Mouse (Mus musculus): ENCODE measurements around the gene Mllt3.

Mllt3 gene

DNA sequence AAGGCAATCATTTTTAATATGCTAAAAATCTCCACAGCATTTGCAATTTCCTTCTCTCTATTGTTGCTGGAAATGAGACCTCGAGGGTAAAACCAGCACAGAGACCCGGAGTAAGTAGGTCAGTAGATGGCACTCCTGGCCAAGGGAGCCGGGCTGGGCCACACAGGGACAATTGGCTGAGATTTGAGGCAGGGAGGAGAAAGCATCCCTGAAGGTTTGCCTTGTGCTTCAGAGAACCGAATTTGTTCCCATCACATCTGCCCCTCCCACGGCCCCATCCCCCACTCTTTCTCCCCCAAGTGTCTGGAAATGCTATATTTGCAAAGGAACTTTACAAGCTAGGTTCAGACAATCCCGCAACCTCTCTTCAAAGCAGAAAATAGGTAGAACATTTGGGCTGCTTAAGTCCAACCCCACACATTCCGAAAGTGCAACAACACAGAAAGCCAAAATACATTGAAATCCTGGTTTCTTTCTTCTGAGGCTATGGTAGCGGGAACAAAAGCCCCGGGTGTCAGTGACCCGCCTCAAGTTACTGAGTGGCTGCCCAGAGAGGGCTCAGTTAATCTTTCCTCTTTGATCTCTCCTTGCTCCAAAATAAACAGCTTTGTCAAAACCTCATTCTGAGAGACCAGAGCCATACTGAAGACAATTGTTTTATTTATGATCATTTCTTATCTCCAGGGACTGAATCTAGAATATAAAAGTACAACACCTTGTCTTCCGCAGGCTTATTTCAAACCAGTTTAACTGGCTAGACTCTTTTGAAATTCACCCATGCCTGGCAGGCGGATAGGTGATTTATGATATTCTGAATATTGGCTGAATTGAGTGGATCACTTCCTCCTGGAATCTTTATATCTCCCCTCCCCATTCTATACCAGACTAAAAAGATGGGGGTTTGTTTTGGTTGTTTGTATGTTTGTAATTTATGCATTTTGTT, 247.8 kb downstream of the Mllt3 start:
- in situ Hi-C loops (cut with MboI), result no loop called here

DNA sequence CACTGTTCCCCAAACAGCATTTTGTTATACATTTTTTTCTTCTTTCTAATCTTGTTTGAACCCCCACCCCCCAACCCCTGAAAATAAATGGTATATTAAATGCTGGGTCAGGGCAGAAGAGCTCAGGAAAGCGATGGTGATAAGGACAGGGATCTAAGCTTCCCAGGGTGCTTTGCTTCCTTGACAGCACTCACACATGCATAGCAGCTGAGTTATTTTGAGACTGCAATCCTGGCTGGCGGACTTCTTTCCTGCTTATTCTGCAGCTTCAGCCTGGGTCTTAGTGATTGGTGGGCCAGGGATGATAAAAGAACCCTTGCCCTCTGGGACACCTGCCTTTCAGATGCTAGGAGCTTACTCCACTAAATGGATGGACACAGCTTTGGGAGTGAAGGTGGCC, 249.4 kb downstream of the Mllt3 start:
- in situ Hi-C loops (cut with MboI), result no loop called here

DNA sequence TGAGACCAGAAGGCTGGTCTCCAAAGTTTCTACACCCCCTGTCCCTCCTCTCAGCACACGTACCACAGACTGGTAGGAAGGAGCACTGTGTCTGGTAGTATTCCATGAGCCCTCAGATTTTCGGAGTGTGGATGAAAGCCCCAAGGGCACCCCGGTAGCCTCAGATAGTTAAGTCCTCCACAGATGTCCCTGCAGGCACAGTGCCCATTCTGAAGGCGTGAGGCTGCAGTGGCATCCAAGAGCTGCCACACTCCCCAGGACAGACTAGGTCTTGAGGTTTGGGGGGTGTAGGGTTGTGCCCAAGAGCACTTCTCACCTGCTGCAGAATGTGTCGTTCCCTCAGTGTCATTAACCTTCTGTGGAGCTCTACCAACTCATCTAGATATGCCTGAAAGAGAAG, 251.2 kb downstream of the Mllt3 start:
- in situ Hi-C loops (cut with MboI), result no loop called here

DNA sequence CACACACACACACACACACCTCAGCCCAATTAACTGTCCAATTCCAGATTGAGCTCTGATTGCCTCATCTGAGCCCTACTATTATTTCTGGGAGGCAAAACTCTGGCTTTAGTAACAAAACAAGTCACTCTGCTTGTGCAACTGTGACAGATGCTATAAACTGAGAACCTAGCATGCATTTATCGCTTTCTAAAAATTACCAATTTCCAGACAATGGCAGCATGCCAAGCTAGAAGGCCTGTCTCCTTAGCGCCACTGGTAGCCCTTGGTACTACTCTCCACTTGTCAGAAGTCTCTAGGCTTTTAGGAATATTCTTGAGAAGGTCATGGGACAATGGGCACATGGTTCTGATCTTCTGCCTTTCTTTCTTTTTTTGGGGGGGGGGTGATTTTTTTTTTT, 257.4 kb downstream of the Mllt3 start:
- in situ Hi-C loops (cut with MboI), result no loop called here

DNA sequence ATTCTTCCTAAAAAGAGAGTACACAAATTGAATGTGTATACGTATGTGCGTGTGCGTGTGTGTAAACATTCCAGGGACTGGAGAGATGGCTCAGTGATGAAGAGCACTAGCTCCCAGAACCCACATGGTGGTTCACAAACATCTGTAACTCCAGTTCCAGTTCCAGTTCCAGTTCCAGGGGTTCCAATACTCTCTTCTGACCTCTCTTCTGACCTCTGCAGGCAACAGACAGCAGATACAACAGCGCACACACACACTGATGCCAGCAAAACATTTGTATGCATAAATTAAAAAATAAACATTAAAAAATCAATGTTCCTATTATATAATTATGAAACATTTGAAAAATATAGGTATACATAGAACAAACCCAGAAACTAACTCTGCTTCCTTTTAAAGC, 258.6 kb downstream of the Mllt3 start:
- in situ Hi-C loops (cut with MboI), result no loop called here

DNA sequence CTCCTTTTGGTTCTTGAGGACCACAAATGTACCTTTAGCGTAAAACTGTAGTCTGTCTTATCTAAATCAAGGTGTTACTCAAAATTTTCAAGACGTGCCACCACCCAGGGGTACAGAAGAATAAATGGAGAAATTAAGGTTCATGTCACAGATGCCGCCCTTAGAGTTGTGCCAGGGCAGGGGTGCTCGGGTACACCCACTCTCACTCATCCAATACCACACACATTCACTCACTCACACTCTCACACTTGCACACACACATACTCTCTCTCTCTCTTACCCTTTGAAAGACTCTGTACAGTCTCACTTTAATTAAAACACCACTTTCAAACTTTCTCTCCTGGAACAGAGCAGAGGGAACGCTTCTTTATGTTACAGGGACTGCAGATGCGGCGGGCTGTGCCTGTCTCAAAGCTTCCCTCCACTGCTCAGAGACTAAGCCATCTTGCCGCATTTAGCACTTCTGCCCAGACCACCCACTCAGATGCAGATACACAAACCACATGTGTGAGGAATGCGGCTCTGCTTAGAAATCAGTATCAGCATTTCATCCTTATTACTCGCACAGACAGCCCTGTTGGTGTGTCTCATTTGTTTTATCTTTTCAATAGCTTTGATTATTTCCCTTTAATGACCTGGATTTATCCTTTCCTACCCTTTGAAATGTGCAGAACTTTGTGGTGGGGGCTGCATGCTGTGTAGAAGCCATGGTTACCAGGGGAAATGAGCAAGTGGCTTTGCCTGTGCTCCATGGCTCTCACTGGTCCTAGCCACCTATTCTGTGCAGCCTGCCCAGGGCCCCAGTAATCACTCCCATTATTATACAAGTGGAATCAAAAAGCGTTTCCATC, 265.2 kb downstream of the Mllt3 start:
- in situ Hi-C loops (cut with MboI), result no loop called here

DNA sequence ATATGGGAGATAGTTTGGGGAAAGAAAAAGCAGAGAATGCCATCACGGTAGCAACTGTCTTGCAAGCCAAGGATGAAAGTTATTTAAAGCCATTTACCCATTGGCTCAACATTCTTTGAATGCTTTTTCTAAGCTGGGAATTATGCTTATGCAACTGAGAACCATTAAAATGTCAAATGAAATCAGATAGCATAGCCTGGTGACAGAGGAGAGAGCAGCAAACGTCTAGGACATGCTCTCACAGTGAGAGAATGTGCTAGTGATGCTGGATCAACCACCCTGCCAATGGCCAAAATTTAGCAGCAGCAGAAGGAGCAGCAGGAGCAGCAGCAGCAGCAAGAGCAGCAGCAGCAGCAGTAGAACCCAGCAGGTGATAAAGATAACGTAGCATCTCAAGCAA, 267.4 kb downstream of the Mllt3 start:
- in situ Hi-C loops (cut with MboI), result no loop called here

DNA sequence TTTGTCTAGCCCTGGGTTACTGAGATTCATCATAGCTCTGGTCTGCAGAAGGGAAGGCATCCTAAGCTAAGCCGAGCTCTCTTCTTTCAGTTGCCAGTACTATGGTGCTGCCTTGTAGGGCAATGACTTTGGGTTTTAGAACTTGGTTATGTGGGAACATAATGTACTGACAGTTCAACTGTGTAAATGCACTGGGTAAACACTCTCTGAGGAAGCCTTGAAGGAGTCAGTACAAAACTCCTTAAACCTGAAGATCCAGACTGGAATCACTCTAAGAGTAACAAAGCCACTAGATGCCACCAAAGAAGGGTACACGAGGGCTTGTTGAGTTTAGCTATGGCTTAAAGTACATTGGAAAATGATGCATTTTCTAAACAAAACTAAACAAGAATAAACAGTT, 272.1 kb downstream of the Mllt3 start:
- in situ Hi-C loops (cut with MboI), result no loop called here

DNA sequence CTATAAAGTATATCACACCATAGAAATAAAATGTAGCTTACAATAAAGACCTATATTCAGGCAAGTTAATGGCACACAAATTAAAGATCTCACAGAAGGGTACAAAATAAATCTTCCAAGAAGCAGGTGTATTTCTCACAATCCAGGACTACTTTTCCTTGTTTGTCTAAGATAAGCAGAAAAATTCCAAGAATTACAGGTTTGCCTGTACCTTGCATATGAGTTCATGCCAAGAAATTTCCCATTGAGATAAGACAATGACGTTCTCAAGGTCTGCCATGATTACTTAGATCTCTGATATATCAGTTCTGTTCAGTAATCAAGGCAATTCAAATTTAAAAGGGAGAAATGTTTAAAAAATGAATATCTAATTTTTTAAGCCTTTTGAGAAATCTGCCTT, 272.9 kb downstream of the Mllt3 start:
- in situ Hi-C loops (cut with MboI), result no loop called here

DNA sequence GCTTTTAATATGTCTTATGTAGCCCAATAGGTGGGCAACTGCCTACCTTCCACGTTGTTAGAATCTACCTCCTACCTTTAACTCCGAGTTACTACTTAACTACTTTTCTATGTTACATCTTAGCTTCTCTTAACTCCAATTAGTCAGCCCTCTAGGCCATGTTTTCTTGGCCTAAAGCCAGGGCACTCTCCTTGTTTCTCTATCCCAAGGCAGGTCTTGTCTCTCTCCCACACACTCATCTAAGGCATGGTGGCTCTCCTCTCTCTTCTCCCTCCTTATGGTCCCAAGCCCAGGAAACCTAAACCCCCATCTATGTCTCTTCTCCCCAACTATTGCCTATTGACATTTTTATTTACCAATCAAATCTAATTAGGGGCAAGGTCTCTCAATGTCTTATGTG, 273.5 kb downstream of the Mllt3 start:
- in situ Hi-C loops (cut with MboI), result no loop called here

DNA sequence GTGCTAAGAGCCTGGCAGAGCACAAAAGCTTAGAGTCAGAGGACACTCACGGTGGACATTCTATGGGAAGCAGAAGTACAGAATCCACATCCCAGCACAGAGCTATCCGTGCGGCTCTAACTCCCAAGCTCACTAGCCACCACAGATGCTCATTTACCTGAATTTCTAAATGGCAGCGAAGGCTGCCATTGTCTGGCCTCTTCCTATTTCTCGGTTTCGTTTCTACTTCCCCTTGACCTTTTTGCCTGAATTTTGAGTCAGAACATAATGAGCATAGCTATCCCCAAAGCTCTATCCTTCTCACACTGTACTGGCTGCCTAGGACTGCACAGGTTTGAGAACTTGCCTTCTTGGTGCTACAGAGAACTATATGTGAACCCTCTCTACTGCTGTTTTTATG, 274.1 kb downstream of the Mllt3 start:
- in situ Hi-C loops (cut with MboI), result no loop called here

DNA sequence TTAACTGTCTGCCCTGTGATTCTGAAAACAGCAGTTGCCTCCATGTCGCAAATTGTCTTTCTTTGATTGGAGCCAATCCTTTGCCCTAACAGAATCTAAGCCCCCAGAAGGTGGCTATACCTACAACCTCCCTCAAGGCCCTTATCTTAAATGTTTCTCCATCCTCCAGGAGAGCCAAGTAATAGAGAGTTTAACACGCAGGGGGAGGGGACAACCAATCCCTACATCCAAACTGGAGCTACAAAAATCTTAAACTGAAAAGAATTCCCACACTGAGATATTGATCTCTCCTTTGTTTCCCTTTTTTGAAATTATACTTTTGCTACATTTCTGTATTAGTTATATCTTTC, 281.7 kb downstream of the Mllt3 start:
- in situ Hi-C loops (cut with MboI), result no loop called here

DNA sequence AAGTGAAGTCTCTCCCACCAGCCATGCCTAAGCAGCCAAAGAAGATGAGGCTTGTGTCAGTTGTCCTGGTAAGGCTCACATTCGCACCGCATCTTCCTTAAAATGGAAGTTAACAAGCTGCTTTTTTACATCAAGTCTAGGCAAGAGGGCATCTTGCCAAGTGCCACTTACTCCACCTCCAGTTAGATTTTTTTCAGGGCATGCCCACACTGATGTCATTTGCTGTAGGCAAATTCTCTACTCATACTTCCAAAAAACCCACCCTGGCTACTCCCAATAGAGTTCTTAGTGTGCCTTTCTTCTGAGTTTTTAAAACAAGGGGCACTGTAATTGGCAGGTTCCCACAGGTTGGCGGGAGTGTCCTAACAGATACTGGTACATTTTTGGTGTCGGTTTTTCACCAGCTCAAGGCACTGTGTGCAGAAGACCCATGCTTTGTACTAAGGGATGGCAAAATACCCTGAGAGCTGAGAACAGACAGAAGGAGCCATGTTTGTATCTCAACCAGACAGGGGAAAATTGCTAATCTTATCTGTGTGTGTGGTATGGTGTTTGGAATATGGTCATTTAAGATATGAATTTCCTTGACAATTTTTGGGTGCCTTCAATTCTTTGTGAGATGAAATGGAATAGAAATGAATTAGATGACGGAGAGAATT, 282.2 kb downstream of the Mllt3 start:
- in situ Hi-C loops (cut with MboI), result no loop called here

DNA sequence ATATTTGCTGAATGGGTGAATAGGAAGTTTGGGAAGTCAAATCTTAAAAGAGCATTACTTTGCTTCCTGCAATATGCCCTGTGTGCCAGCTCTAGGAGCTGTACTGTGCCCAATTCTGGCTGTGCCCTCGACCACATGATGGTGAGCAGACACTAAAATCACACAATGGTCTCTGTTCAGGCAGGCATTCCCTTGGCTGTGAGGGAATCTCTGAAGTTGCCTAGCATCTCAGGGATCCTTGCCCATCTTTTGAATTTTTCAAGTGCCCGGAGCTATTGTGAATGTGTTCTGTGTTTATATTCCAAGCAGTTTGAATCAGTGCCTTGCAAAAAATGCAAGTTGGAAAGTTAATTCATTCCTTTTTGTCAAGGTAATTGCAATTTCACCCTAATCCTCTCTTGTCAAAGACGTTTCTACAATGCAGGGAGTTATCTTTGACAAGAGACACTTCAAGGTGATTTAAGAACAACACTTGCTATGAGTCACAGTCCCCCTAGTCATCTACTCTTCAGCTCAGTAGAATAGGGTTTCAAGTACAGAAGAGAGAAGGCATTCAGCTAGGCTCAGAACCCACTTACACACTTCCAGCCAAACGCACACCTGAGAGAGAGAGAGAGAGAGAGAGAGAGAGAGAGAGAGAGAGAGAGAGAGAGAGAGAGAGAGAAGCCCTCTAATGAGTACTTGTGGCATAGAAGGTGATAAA, 283.5 kb downstream of the Mllt3 start:
- in situ Hi-C loops (cut with MboI), result no loop called here

DNA sequence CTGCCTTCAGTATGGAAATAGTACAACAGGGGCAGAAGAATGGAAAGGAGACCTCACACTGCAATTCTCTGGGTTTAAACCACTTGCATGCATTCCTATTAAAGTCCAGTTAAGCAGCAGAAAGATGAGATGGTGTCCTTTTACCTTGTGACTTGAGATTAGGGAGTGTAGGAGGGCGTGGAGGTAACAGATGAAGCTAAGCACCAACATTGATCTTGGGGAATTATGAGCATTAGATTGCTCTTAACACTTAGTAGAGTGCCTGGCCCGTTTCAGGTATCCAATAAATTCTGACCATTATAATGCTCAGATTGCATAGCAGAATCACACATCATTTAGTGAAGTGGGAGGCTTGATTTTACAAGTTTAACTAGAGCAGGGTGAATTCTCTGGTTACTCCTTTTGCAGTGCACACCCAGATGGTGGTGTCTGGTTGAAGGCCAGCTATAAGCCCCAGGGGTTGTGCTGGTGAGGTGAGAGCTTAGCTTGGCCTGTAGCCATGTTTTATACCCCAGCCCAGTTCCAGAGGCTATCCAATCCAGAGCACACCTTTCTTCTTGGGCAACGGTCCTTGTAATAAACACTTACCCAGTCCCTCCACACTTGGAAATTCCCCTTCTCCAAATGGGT, 288.0 kb downstream of the Mllt3 start:
- in situ Hi-C loops (cut with MboI), result no loop called here

DNA sequence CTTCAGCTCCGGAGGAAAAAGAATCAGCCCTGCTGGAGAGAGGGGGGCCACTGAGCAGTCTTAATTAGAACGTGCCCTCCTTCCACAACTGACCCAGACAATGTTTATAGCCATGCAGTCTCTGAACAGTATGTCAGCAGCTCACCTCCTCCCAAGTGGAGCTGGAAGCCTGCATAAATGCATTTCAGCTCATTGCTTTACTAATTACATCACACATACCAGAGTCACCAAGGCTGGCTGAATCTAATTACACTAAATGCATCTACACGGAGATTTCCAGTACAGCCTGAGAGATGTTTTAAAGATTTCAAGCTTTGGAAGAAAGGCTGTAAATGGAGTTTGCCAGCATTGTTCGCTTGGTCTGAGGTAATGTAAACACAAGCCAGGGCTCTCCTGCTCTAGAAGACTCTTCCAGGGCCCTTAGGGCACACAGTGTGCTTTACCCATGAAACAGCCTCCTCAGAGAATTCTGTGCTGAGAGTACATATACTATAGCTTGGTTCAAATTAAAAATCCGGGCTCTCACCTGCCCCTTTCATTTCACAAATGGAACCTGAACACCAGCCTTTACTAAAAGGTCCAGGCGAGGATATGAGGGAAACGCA, 293.5 kb downstream of the Mllt3 start:
- in situ Hi-C loops (cut with MboI), result no loop called here

DNA sequence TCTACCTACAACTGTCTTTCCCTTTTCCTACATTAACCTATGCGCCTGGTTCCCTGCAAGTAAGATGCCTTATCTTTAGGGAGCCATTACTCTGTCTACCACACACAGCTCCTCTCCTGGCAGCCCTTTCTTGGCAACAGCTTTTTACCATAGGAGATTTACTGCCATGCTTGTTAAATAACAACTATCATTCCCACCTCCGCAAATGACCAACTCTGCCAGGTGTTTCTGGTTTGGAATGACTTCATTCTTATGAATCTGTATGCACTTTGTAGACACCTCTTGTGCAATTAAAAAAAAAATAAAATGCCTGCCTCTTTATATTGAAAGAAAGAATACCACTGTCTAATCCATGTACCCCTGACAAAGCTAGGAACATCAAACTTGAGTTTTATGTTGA, 294.1 kb downstream of the Mllt3 start:
- in situ Hi-C loops (cut with MboI), result no loop called here

DNA sequence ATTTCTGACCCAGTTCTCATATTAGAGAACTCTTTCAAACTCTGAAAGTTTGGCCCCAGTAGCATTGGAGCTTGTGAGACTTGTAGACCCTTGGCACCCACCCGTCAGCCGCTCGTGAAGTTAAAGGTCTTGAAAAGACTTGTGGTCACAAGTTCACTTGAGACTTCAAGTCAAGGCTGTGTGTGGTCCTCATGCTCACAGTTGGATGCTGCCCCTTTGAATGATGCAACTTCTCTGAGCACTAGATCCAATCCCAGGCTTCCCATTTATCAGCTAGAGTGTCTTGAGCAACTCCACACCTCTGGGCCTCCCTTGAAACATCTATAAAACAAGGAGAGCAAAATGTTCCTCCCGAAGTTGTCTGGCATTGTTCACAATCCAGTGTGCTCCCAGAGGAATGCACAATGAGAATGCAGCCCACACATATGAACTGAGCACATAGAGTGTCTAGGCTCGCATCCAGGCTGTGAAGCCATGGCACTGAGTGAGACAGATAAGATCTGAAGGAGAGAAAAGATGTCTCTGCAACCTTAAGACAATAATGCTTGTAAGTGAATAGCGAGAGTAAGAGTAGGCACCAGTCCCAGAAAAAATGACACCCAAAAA, 295.9 kb downstream of the Mllt3 start:
- in situ Hi-C loops (cut with MboI), result no loop called here

DNA sequence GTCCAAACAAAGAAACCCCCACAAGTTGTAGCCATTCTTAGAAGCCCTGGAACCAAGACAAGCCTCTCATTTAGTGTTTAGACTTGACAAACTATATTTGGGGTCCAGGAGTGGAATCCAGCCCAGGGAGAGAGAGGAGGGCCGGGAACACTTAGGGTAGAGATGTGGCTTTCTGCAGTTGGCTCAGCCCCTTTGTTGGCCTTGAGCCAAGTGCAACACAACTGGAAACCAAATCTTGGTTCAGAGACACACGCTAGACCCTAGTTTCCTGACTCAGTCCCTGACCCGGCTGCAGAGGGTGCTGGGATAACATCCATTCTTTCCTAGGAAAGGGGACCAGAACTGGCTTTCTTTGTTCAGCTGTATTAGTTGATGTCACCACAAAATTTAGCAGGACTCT, 296.4 kb downstream of the Mllt3 start:
- in situ Hi-C loops (cut with MboI), result no loop called here

DNA sequence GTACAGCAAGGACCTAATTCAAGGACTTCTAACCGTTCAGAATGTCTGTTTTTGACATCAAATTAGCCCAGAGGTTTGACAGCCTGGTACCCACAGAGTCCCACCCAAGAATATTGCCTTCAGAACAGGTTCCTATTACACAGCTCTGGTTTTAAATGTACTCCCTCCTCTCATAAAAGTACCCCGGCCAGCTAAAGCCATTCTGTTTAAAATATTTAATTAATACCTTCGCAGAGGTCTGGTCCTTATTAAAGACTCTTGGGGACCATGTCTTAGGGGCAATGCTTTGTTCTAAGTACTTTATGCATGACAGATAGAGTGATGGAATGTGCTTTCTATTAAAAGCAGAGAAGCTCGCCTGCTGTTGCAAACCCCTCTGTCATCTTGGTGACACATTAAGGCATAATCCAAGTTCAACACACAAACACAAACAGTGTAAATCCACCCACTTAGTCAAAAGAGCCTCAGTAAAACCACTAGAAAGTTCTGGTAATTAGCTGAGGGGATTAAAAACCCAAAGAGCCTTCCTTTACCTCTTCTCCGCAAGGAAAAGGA, 302.0 kb downstream of the Mllt3 start:
- in situ Hi-C loops (cut with MboI), result no loop called here
